ENCODE assay signal across 7 mouse cellular contexts in the genomic region with DNA sequence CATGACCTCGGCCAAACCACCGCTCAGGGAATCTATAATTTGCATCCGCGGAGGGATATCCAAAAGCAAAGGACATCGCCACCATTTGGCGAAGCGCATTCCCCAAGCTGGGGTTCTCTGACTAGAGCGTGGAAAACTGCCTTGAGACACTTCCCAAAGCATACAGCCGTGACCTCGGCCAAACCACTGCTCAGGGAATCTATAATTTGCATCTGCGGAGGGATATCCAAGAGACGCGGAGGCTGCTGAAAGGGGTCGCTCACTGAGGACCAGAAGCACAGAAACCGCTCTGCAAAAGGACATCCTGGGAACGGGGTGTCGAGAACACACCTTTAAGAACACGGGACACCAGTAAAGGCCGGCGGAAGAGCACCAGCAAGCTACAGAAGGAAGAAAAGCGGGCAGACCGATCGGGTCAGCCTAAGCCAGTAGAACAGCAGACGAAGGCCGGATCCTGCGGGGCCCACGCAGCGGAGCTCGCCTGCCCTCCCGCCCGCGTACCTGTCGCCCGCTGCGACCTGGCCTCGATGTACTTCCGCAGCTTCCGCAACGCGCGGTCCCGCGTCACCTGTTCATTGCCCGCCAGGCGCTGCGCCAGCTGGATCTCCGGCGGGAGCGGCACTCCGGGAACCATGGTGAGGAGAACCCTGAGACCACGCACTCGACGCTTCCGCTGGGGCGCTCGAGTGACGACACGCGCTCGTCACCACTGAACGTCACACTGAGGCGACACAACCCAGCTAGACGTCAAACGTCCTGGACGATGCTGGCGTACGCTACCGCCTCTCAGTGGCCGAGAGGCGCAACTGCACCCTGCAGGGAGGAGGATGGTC. TPM values are rescaled to one million over a fixed set of nuclear protein-coding genes. Genes with fewer than 3 reads are reported as not detected.
A peak's percentile ranks its signal among the peaks of the same experiment; 100 is the strongest.
DNase-seq lines count a peak whose midpoint lies in the region; ATAC-seq lines count a peak whose summit lies in the region.

Gene Rrp1, minus strand, starts transcription at position 725 of the 833 bp plus-strand sequence.

- H3K4me1 ChIP-seq in intestine, embryonic 16.5 days (ENCODE audit: control insufficient read depth, insufficient read depth, low read length): peaks cover 6% of the 10 kb centered on the region; the same call in 1 of the 2 replicates
- peaks cover 6% of the 10 kb centered on the region; the same call in 1 of the 2 replicates for H3K4me1 ChIP-seq in midbrain, embryonic 11.5 days (ENCODE audit: control insufficient read depth, insufficient read depth, low read length)

- peak within 1 kb of the TSS; percentile 90 for H3K4me3 ChIP-seq in intestine, embryonic 16.5 days (ENCODE audit: low read length)
- peak within 1 kb of the TSS; percentile 94 for H3K4me3 ChIP-seq in midbrain, embryonic 11.5 days (ENCODE audit: low read depth, low read length)

- peak within 1 kb of the TSS; percentile 87 for H3K9ac ChIP-seq in intestine, embryonic 16.5 days (ENCODE audit: low read depth, low read length)
- peak within 1 kb of the TSS; percentile 90 for H3K9ac ChIP-seq in midbrain, embryonic 11.5 days (ENCODE audit: low read length)

- H3K27me3 ChIP-seq in intestine, embryonic 16.5 days (replicated peaks; ENCODE audit: control insufficient read depth, insufficient read depth, low read length): no peaks in the 10 kb centered on the region
- H3K27me3 ChIP-seq in midbrain, embryonic 11.5 days (ENCODE audit: control insufficient read depth, insufficient read depth, low read length): no peaks in the 10 kb centered on the region

- no peaks in the 10 kb centered on the region for H3K9me3 ChIP-seq in intestine, embryonic 16.5 days (ENCODE audit: control insufficient read depth, low read length)
- no peaks in the 10 kb centered on the region for H3K9me3 ChIP-seq in midbrain, embryonic 11.5 days (ENCODE audit: control insufficient read depth, low read length)

- peak; percentile 92 for DNase-seq in adrenal gland, adult 8-10 months
- peak; percentile 95 for DNase-seq in embryo, embryonic 9.5 days (ENCODE audit: extremely low spot score)
- DNase-seq in gastrocnemius, postnatal 4 days (ENCODE audit: low spot score in 2 of 2): peak; percentile 87 to 89
- peak; percentile 97 to 98 for DNase-seq in left cerebral cortex, postnatal 36 days (ENCODE audit: low spot score in 2 of 2)
- DNase-seq in midbrain, embryonic 11.5 days (ENCODE audit: low spot score, missing footprints): peak; percentile 100
- peak; percentile 90 for DNase-seq in skeletal muscle tissue, adult 2 months (ENCODE audit: low read depth, low spot score)

- H3K27ac ChIP-seq in intestine, embryonic 16.5 days (ENCODE audit: low read length): peak within 1 kb of the TSS; percentile 65
- H3K27ac ChIP-seq in midbrain, embryonic 11.5 days (ENCODE audit: low read depth, low read length): peak within 1 kb of the TSS; percentile 69

- WGBS in intestine, embryonic 16.5 days: under 1% methylated on average over 70 of the region's 70 CpGs
- under 1% methylated on average over 70 of the region's 70 CpGs for WGBS in midbrain, embryonic 11.5 days

- intact Hi-C loops in left cerebral cortex, postnatal 36 days (cut with DNase I): no loop called here

- peak within 1 kb of the TSS; percentile 77 for H3K4me2 ChIP-seq in intestine, embryonic 16.5 days (ENCODE audit: low read depth, low read length)
- H3K4me2 ChIP-seq in midbrain, embryonic 11.5 days: peak within 1 kb of the TSS; percentile 84

- ATAC-seq in intestine, embryonic 16.5 days: peak; percentile 93
- peak; percentile 92 for ATAC-seq in midbrain, embryonic 11.5 days (ENCODE audit: low FRiP score)

- peaks cover 10% of the 10 kb centered on the region for H3K36me3 ChIP-seq in intestine, embryonic 16.5 days (ENCODE audit: control insufficient read depth, insufficient read depth, low read length)
- H3K36me3 ChIP-seq in midbrain, embryonic 11.5 days (ENCODE audit: control insufficient read depth, insufficient read depth, low read length): peaks cover 9% of the 10 kb centered on the region

RNA-seq across cellular contexts. Expression of gene Rrp1, which starts in this region (rescaled TPM):
- total RNA-seq in adrenal gland, adult 8-10 months (2022): 100 to 1,000 TPM; 215 to 262 (median 251) TPM
- 100 to 1,000 TPM; 113 to 119 TPM for total RNA-seq in gastrocnemius, postnatal 4 days (2021)
- 252 and 268 TPM in 2 replicates for polyA plus RNA-seq in intestine, embryonic 16.5 days (2015; fragmentation: Nextera tagmentation; extraction: Ambion mirVana)
- 100 to 1,000 TPM; 348 to 358 TPM for total RNA-seq in left cerebral cortex, postnatal 36 days (2021)
- polyA plus RNA-seq in midbrain, embryonic 11.5 days (2014; fragmentation: Nextera tagmentation; extraction: Ambion mirVana): 223 and 244 TPM in 2 replicates

Comparison
In these comparisons a context has a peak if more than half of its experiments do, and no peak if none do; other contexts are left out.
1. Peak in every context shown above with its lines: DNase-seq, ATAC-seq, H3K4me3 ChIP-seq and H3K27ac ChIP-seq.